Mouse (Mus musculus) forebrain, embryonic 15.5 days (tissue): ENCODE measurements around the gene Ctdnep1. TPM values are rescaled to one million over a fixed set of nuclear protein-coding genes. Genes with fewer than 3 reads are reported as not detected.
A peak's percentile ranks its signal among the peaks of the same experiment; 100 is the strongest.

ENCODE experiments used
- ATAC-seq: fragments of 200-750 bp; cut with Nextera tagmentation; replicated peaks from 2 replicates; pipeline ENCODE4 v1.8.0; 2017; ENCODE audit warnings: mild to moderate bottlenecking, moderate TSS enrichment, moderate library complexity
- H3K27ac ChIP-seq: fragments of 300-500 bp; sonication (generic); replicated peaks from 2 replicates; pipeline ENCODE4 v1.5.1; 2015; ENCODE audit warnings: mild to moderate bottlenecking, inconsistent platforms
- H3K27me3 ChIP-seq: fragments of 300-500 bp; sonication (generic); 2 replicates; pipeline ENCODE4 v1.6.1; 2015; ENCODE audit warnings: inconsistent platforms
- H3K36me3 ChIP-seq: fragments of 300-500 bp; sonication (generic); 2 replicates; pipeline ENCODE4 v1.6.1; 2015; ENCODE audit warnings: mild to moderate bottlenecking, inconsistent platforms
- H3K4me1 ChIP-seq: fragments of 300-500 bp; sonication (generic); 2 replicates; pipeline ENCODE4 v1.6.1; 2015; ENCODE audit warnings: inconsistent platforms
- H3K4me2 ChIP-seq: fragments of 300-500 bp; sonication (generic); replicated peaks from 2 replicates; pipeline ENCODE4 v1.6.1; 2015; ENCODE audit warnings: mild to moderate bottlenecking, inconsistent platforms
- H3K4me3 ChIP-seq: fragments of 300-500 bp; sonication (generic); 2 replicates; pipeline ENCODE4 v1.5.1; 2015; ENCODE audit warnings: mild to moderate bottlenecking, inconsistent platforms
- H3K9ac ChIP-seq: fragments of 300-500 bp; sonication (generic); replicated peaks from 2 replicates; pipeline ENCODE4 v1.6.1; 2015; ENCODE audit warnings: mild to moderate bottlenecking, inconsistent platforms
- H3K9me3 ChIP-seq: fragments of 300-500 bp; sonication (generic); 2 replicates; pipeline ENCODE4 v1.6.1; 2016; ENCODE audit warnings: inconsistent platforms
- WGBS: fragments of 180-500 bp; shearing (Covaris S2); methylation state at CpG from one replicate; pipeline ENCODE4 v1.1.7; 2015; ENCODE audit warnings: mixed read lengths; 5-methylcytosine and 5-hydroxymethylcytosine counted together
- polyA plus RNA-seq: library from polyadenylated mRNA; unstranded; fragments of >200 nt; fragmentation: Nextera tagmentation; extraction: Ambion mirVana; gene quantifications from 2 replicates; pipeline ENCODE4 v1.2.1, GENCODE M21; 2015

Gene Ctdnep1
- 18.4 and 20.8 TPM in 2 replicates for polyA plus RNA-seq

DNA sequence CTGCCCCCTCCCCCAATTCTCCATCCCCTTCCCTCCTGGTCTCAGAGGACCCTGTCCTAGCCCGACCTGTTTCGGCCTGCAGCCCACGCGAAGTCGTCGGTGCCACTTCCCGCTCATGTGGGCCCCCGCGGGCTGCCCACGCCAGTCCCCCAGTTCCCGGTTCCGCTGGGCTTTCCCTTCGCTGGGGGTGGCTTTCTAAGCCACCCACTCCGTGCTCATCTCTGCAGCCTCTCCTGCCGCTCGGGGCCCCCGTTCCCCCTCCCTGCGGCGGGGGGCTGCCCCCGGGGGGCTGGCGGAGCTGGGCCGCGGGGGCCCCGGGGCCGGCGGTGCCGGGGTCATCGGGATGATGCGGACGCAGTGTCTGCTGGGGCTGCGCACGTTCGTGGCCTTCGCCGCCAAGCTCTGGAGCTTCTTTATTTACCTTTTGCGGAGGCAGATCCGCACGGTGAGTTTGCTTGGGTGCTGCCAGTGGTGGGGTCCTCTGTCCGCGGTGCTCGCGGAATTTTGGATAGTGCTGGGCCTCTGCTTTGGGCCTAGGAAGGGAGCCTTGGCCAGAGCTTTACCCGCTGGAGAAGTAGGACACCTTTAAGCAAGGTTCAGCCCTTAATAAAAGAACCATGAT, at the start of gene Ctdnep1:
Gene Ctdnep1 (plus strand): TSS at position 16 of the 622 bp plus-strand sequence.
- no peaks in the 10 kb centered on the region for H3K27me3 ChIP-seq
- H3K4me2 ChIP-seq: peak within 1 kb of the TSS; percentile 71
- peak within 1 kb of the TSS; percentile 98 for H3K9ac ChIP-seq
- peaks cover 37% of the 10 kb centered on the region for H3K4me1 ChIP-seq
- peaks cover 36% of the 10 kb centered on the region for H3K36me3 ChIP-seq
- 0% methylated on average over 30 of the region's 43 CpGs for WGBS
- ATAC-seq: no peak; the same call in 1 of the 2 replicates
- no peaks in the 10 kb centered on the region for H3K9me3 ChIP-seq
- H3K4me3 ChIP-seq: peak within 1 kb of the TSS; percentile 74
- peak within 1 kb of the TSS; percentile 100 for H3K27ac ChIP-seq

DNA sequence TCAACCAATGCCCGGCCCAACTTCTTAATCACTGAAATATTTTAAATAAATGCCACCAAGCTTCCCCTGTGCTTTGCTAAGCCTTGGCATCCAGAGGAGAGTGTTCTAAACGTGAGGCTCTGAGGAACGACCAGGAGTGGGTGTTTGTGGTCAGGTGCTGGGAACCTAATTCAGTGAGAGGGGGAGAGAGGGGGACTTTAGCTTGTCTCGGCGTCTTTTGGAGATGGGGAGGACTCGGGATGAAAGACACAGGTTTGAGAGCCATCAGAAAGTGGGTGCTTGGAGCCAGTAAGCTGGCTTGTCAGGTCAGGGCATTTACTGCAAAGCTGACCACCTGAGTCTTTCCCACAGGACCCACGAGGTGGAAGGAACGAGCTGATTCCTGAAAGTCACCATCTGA, 49.2 kb upstream of the Ctdnep1 start:
- Histone ChIP-seq H3K4me3 (no peak overlapping the region), H3K4me2 (no peak overlapping the region), H3K27me3 (peaks cover 1% of the 10 kb centered on the region; the same call in 1 of the 2 replicates), H3K4me1 (peaks cover 24% of the 10 kb centered on the region), H3K36me3 (no peaks in the 10 kb centered on the region), H3K27ac (no peak overlapping the region), H3K9me3 (no peaks in the 10 kb centered on the region), H3K9ac (no peak overlapping the region)
- ATAC-seq: no peak
- 73% methylated on average over 8 of the region's 8 CpGs for WGBS

DNA sequence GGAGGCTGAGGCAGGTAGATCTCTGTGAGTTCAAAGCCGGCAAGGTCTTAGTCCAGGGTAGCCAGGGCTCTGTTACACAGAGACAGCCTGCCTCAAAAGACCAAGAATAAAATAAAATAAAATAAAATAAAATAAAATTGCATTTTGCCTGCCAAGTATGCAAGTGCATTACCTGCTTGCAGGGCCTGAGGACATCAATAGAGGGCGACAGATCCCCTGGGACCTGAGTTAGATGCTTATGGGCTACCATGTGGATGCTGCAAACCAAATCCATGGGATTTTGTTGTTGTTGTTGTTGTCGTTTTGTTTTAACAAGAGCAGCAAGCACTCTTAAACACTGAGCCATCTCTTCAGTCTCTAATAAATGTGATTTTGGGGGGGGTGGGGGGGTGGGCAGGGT, 48.7 kb upstream of the Ctdnep1 start:
- no peaks in the 10 kb centered on the region for H3K9me3 ChIP-seq
- no peak overlapping the region for H3K4me3 ChIP-seq
- ATAC-seq: no peak
- H3K27ac ChIP-seq: no peak overlapping the region
- H3K4me2 ChIP-seq: no peak overlapping the region
- H3K9ac ChIP-seq: no peak overlapping the region
- 40% methylated on average over 3 of the region's 3 CpGs for WGBS
- peaks cover 27% of the 10 kb centered on the region for H3K4me1 ChIP-seq
- no peaks in the 10 kb centered on the region for H3K36me3 ChIP-seq
- peaks cover 6% of the 10 kb centered on the region; the same call in 1 of the 2 replicates for H3K27me3 ChIP-seq

DNA sequence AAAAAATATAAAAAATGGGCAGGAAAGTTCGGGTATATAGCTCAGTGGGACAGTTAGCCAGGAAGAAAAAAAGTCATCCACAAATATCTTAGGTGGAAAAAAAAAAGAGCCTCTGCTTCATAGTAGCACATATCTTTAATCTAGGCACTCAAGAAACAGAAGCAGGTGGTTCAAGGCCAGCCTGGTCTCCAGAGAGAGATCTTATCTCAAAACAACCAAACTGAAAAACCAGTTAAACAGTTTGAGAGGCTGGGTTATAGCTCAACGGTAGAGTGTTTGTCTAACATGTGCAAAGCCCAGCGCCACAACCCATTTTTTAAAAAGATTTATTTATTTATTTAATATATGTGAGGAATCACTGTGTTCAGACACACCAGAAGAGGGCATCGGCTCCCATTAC, 47.9 kb upstream of the Ctdnep1 start:
- no peaks in the 10 kb centered on the region for H3K36me3 ChIP-seq
- no peak overlapping the region for H3K27ac ChIP-seq
- ATAC-seq: no peak
- H3K9me3 ChIP-seq: no peaks in the 10 kb centered on the region
- H3K4me3 ChIP-seq: no peak overlapping the region
- H3K27me3 ChIP-seq: peaks cover 10% of the 10 kb centered on the region; the same call in 1 of the 2 replicates
- peaks cover 27% of the 10 kb centered on the region for H3K4me1 ChIP-seq
- 75% methylated on average over 4 of the region's 4 CpGs for WGBS
- H3K4me2 ChIP-seq: no peak overlapping the region
- no peak overlapping the region for H3K9ac ChIP-seq

DNA sequence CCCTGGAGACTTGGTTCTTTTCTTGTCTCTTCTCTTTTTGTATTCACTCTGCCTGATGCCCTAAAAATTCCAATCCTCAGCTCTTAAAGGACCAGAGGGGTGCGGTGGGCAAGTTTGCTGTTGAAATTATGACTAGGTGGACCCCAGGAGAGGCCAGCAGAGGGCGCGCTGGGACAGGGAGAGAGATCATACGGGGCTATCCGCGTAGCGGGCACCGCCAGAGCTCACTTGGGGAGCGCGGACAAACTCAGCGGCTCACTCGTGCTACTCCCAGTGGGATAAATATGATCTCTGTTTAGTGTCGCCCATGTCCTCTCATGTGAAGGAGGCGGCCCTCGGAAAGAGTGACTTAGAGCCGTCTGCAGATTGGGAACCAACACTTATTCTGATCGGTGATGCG, 46.8 kb upstream of the Ctdnep1 start:
- Histone ChIP-seq H3K4me1 (peaks cover 27% of the 10 kb centered on the region), H3K4me3 (peak overlapping the region; percentile 54), H3K36me3 (no peaks in the 10 kb centered on the region), H3K4me2 (peak overlapping the region; percentile 99), H3K9ac (no peak overlapping the region), H3K9me3 (no peaks in the 10 kb centered on the region), H3K27ac (no peak overlapping the region), H3K27me3 (peaks cover 10% of the 10 kb centered on the region; the same call in 1 of the 2 replicates)
- under 1% methylated on average over 18 of the region's 18 CpGs for WGBS
- ATAC-seq: peak; percentile 51

DNA sequence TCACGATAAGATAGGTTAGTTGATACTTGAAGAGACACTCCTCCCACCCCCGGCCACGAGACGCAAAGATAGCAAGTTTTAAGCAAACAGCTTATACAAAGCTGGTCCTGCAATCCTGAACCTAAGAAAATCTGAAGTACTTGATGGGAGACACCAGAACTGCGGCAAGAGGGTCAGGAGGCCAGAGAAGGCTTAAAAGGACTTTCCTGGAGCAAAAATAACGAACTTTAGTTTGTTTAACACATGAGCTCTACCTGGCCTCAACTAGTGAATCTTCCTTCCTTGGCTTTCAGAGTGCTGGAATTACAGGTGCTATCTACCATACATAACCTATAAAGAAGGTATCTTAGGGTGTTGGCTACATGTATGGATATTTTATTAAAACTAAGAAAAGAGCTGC, 46.3 kb upstream of the Ctdnep1 start:
- no peak overlapping the region for H3K9ac ChIP-seq
- peaks cover 27% of the 10 kb centered on the region for H3K4me1 ChIP-seq
- ATAC-seq: no peak
- 17% methylated on average over 6 of the region's 6 CpGs for WGBS
- H3K4me3 ChIP-seq: peak overlapping the region; percentile 54
- H3K27me3 ChIP-seq: peaks cover 10% of the 10 kb centered on the region; the same call in 1 of the 2 replicates
- H3K27ac ChIP-seq: no peak overlapping the region
- H3K9me3 ChIP-seq: no peaks in the 10 kb centered on the region
- H3K4me2 ChIP-seq: peak overlapping the region; percentile 99
- H3K36me3 ChIP-seq: no peaks in the 10 kb centered on the region

DNA sequence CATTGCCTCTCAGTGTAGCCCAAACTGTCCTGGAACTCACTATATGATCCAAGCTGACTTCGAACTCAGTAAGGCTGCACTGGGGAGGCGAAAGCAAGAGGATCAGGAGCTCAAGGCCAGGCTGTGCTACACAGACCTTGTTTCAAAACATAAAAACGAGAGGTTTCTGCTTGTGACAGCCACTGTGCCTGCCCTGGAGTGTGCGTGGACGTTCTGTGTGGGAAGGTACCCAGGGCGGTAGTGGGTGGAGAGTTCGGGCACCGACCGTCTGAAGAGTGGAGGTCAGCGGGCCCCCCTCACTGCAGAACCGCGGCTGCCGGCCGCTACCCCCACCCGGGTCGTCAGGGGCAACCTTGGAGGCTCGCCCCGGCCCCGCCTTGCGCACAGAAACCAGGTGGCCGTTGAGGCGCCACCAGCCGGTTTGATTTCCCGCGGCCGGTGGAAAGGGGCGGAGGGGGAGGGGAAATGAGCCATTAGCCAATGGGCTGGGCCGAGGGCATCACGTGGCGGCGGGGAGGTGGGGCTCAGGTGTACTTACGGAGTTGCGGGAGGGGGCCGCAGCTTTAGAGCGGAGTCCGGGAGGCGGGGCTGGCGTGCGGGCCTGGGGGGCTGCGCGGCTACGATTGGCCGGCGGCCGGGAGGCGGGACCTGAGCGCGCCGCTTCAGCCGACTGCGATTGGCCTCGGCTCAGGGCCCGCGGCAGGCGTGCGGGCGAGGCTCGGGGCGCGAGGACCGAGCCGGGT, 45.6 kb upstream of the Ctdnep1 start, which contains the start of gene Ybx2:
Gene Ybx2 (plus strand): TSS at position 660 of the 743 bp plus-strand sequence.
- no peaks in the 10 kb centered on the region for H3K9me3 ChIP-seq
- peak; percentile 94 for ATAC-seq

DNA sequence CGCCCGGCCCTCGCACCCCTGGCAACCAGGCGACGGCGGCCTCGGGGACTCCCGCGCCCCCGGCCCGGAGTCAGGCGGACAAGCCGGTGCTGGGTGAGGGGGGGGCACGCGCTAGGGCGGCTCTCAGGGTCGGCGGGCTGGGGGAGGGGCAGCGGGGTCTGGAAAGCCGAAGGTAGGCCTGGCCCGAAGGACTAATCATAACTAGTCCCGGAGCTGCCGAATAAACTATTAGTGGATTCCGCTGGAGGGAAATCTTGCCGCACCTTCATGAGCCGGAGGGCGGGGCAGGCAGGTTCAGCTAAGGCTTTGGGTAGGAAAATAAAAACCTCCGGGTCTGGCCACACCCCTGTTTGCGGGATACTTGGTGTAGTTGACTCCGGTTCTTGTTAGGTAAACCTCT, 44.8 kb upstream of the Ctdnep1 start:
- peaks cover 27% of the 10 kb centered on the region for H3K4me1 ChIP-seq
- 2% methylated on average over 30 of the region's 30 CpGs for WGBS
- H3K36me3 ChIP-seq: no peaks in the 10 kb centered on the region
- H3K9ac ChIP-seq: peak overlapping the region; percentile 52
- H3K27me3 ChIP-seq: peaks cover 10% of the 10 kb centered on the region; the same call in 1 of the 2 replicates
- H3K4me2 ChIP-seq: peak overlapping the region; percentile 99
- peak; percentile 39 for ATAC-seq
- no peak overlapping the region for H3K27ac ChIP-seq
- peak overlapping the region; percentile 54 for H3K4me3 ChIP-seq
- H3K9me3 ChIP-seq: no peaks in the 10 kb centered on the region

More for the DNA sequence above, 45.6 kb upstream of the Ctdnep1 start, which contains the start of gene Ybx2:
- Histone ChIP-seq H3K4me1 (peaks cover 27% of the 10 kb centered on the region), H3K4me2 (peak within 1 kb of the TSS; percentile 99), H3K4me3 (peak within 1 kb of the TSS; percentile 54), H3K27ac (no peak within 1 kb of the TSS), H3K9ac (peak within 1 kb of the TSS; percentile 52), H3K27me3 (peaks cover 10% of the 10 kb centered on the region; the same call in 1 of the 2 replicates), H3K36me3 (no peaks in the 10 kb centered on the region)
- 1% methylated on average over 61 of the region's 62 CpGs for WGBS

DNA sequence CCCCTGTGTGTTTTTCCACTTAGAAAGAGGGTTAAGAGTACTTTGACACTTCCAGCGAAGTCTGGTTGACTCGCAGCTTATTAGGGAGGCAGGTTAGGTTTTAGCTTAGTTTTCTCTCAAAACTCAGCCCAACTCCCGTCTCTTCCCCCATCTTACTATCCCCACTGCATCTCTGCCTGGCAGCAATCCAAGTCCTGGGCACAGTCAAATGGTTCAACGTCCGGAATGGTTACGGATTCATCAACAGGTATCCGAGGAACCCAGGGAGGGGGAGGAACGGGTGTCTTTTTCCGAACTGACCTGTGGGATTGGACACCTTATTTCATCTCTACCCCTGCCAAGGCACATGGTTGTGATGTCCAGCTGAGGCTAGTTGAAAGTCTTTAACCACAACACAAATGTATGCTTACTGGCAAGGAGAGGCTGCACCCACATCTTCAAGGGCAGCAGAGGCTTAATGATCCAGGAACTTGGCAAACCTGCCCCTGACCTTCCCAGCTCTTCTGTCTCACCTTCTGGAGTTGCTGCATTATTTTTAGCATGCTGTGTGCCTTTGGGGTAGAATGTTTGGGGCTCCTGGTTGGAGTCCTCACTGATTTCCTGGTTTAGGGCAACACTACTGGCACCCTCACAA, 44.1 kb upstream of the Ctdnep1 start:
- no peak overlapping the region for H3K27ac ChIP-seq
- peak overlapping the region; percentile 54; the same call in 1 of the 2 replicates for H3K4me3 ChIP-seq
- no peaks in the 10 kb centered on the region for H3K36me3 ChIP-seq
- H3K27me3 ChIP-seq: peaks cover 10% of the 10 kb centered on the region; the same call in 1 of the 2 replicates
- peak overlapping the region; percentile 99 for H3K4me2 ChIP-seq
- H3K4me1 ChIP-seq: peaks cover 27% of the 10 kb centered on the region
- ATAC-seq: no peak
- H3K9ac ChIP-seq: no peak overlapping the region
- no peaks in the 10 kb centered on the region for H3K9me3 ChIP-seq
- 36% methylated on average over 9 of the region's 9 CpGs for WGBS

DNA sequence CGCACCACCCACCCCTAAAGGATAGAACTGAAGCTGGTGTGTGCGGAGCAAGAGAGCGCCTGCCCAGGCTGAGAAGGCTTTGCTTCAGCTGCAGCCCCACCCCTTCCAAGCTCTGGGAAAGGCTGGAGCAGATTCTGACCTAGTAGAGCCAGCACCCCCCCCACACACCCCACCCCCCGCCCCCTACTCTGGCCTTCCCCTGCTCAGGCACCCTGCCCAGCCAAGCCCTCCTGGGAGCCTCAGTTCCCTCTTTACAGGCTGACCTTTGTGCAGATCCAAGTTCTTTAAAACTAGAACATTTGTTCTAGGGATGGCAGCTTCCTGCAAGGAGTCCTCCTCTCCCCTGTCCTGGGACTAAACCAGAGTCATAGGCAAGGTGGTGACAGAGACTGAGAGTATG, 43.6 kb upstream of the Ctdnep1 start:
- H3K9ac ChIP-seq: no peak overlapping the region
- H3K9me3 ChIP-seq: no peaks in the 10 kb centered on the region
- H3K4me3 ChIP-seq: no peak overlapping the region
- no peak overlapping the region for H3K27ac ChIP-seq
- WGBS: 36% methylated on average over 4 of the region's 4 CpGs
- peaks cover 10% of the 10 kb centered on the region; the same call in 1 of the 2 replicates for H3K27me3 ChIP-seq
- no peak for ATAC-seq
- H3K4me1 ChIP-seq: peaks cover 27% of the 10 kb centered on the region
- H3K36me3 ChIP-seq: no peaks in the 10 kb centered on the region
- H3K4me2 ChIP-seq: no peak overlapping the region

DNA sequence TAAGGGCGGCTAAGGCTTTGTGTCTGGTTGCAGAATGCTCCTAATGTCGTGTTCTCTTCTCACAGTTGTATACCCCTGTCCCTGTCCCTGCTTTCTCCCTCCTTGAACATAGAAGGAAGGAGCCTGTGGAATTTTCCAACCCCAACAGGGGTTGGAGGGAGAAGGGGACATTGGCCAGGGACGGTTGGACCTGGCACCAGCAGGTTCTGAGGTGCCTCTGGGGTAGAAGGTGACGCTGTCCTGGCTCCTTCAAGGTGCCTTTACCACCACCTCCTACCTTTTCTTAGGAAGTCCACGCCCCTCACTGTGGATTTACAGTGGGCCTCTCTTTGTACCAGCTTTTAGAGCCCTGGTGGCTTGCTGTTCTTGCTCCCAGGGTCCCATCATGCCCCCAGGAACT, 43.1 kb upstream of the Ctdnep1 start:
- Histone ChIP-seq H3K9me3 (no peaks in the 10 kb centered on the region), H3K4me1 (peaks cover 27% of the 10 kb centered on the region), H3K4me2 (no peak overlapping the region), H3K4me3 (no peak overlapping the region), H3K9ac (no peak overlapping the region), H3K27ac (no peak overlapping the region), H3K36me3 (no peaks in the 10 kb centered on the region), H3K27me3 (peaks cover 10% of the 10 kb centered on the region; the same call in 1 of the 2 replicates)
- 69% methylated on average over 5 of the region's 5 CpGs for WGBS
- ATAC-seq: no peak
